Mouse (Mus musculus): ENCODE measurements at regions not wholly inside any gene's neighbourhood (a gene's known extent, or its start where the extent isn't known, plus 50 kb on each side); places are given as distances from the start of the nearest gene placed in this dataset.

- Histone ChIP-seq H3K4me1 (no peaks in the 10 kb centered on the region), H3K4me3 (no peak overlapping the region), H3K27me3 (no peaks in the 10 kb centered on the region), H3K27ac (no peak overlapping the region), H3K9me3 (replicated peaks) (no peaks in the 10 kb centered on the region), H3K4me2 (no peak overlapping the region), H3K36me3 (ENCODE audit: poor library complexity, severe bottlenecking) (no peaks in the 10 kb centered on the region), H3K9ac (no peak overlapping the region)
- WGBS: 79% methylated on average over 8 of the region's 8 CpGs
- ATAC-seq: no peak
Observed at GRCm38 (mm10) chr12:39493114-39493513, 544.7 kb downstream of the Arl4a start.

GRCm38 (mm10) chr12:39472984-39473383 lies 564.8 kb downstream of the Arl4a start:
- no peak for ATAC-seq
- Histone ChIP-seq H3K9me3 (replicated peaks) (no peaks in the 10 kb centered on the region), H3K4me3 (no peak overlapping the region)

More at GRCm38 (mm10) chr12:39472984-39473383, 564.8 kb downstream of the Arl4a start:
- no peak overlapping the region for H3K9ac ChIP-seq
- no peak overlapping the region for H3K27ac ChIP-seq
- no peaks in the 10 kb centered on the region for H3K36me3 ChIP-seq (ENCODE audit: poor library complexity, severe bottlenecking)
- H3K27me3 ChIP-seq: no peaks in the 10 kb centered on the region
- no peak overlapping the region for H3K4me2 ChIP-seq
- no peaks in the 10 kb centered on the region for H3K4me1 ChIP-seq

Measured in forebrain, embryonic 13.5 days (tissue).